Mouse (Mus musculus) CH12.LX (cell line): ENCODE results near the gene Nfatc2ip. TPM values are rescaled to one million over a fixed set of nuclear protein-coding genes. Genes with fewer than 3 reads are reported as not detected.

ENCODE experiments used
- DNase-seq: peaks from one replicate; pipeline ENCODE4 v3.0.0-alpha.2; 2013; ENCODE audit errors: extremely low read depth
- H3K27ac ChIP-seq: 2 replicates; pipeline ENCODE4 v1.5.1; 2012; ENCODE audit warnings: low read depth, mild to moderate bottlenecking, control low read depth, moderate library complexity; ENCODE audit not compliant: insufficient read depth
- H3K27me3 ChIP-seq: replicated peaks from 2 replicates; pipeline ENCODE3; 2012; ENCODE audit warnings: inconsistent platforms
- H3K36me3 ChIP-seq, 2 experiments: replicated peaks in 1 of 2; 2 replicates each; pipeline versions ENCODE3 to v1.6.1; 2012; ENCODE audit warnings: inconsistent platforms in 1 of 2, low read length in 1 of 2, mild to moderate bottlenecking in 1 of 2, mixed read lengths in 1 of 2, moderate library complexity in 1 of 2; ENCODE audit not compliant: control insufficient read depth in 1 of 2, insufficient read depth in 1 of 2
- H3K4me1 ChIP-seq, 2 experiments: 2 replicates each; pipeline ENCODE4 v1.6.1; 2012; ENCODE audit warnings: inconsistent platforms in 1 of 2, moderate library complexity in 1 of 2; ENCODE audit not compliant: insufficient read depth in 2 of 2, control insufficient read depth in 1 of 2
- H3K4me2 ChIP-seq: 2 replicates; pipeline ENCODE4 v1.6.1; 2012; ENCODE audit warnings: low read depth, mild to moderate bottlenecking, control low read depth; ENCODE audit not compliant: poor library complexity, insufficient read depth, severe bottlenecking
- H3K4me3 ChIP-seq, 3 experiments: fragments of 150-350 bp in 1 of 3; sonication (generic) in 1 of 3; replicated peaks in 1 of 3; 2 replicates each; pipeline versions ENCODE3 to v1.5.1; 2011 to 2012; ENCODE audit warnings: low read depth in 2 of 3, low read length in 2 of 3, mild to moderate bottlenecking in 2 of 3, moderate library complexity in 2 of 3, control low read depth in 1 of 3, improper control_type of control experiment in 1 of 3, inconsistent platforms in 1 of 3, mixed read lengths in 1 of 3; ENCODE audit not compliant: poor library complexity in 1 of 3
- H3K79me2 ChIP-seq: replicated peaks from 2 replicates; pipeline ENCODE4 v1.6.1; 2012; ENCODE audit warnings: mild to moderate bottlenecking, moderate library complexity; ENCODE audit not compliant: control insufficient read depth, poor library complexity, insufficient read depth, severe bottlenecking; ENCODE audit errors: extremely low read depth
- H3K9ac ChIP-seq: 2 replicates; pipeline ENCODE4 v1.6.1; 2012; ENCODE audit warnings: low read depth, mild to moderate bottlenecking, control low read depth, moderate library complexity; ENCODE audit not compliant: insufficient read depth
- H3K9me3 ChIP-seq: replicated peaks from 2 replicates; pipeline ENCODE3; 2012; ENCODE audit warnings: low read length, inconsistent platforms, mixed read lengths
- CHD2 ChIP-seq: IDR thresholded peaks from 2 replicates; pipeline ENCODE4 v1.6.1; 2011; ENCODE audit warnings: low read length, improper control_type of control experiment
- GABPA ChIP-seq: IDR thresholded peaks from 2 replicates; pipeline ENCODE4 v1.6.1; 2012; ENCODE audit warnings: low read depth, low read length, improper control_type of control experiment, inconsistent platforms; ENCODE audit not compliant: insufficient replicate concordance
- JUN ChIP-seq: IDR thresholded peaks from 2 replicates; pipeline ENCODE4 v1.6.1; 2011; ENCODE audit warnings: low read depth, mild to moderate bottlenecking, low read length, improper control_type of control experiment, moderate library complexity; ENCODE audit not compliant: insufficient read depth
- JUND ChIP-seq: conservative IDR thresholded peaks from 2 replicates; pipeline ENCODE4 v1.6.1; 2011; ENCODE audit warnings: low read depth, low read length, improper control_type of control experiment
- MAX ChIP-seq: IDR thresholded peaks from 2 replicates; pipeline ENCODE4 v1.6.1; 2011; ENCODE audit warnings: low read length, improper control_type of control experiment
- MEF2A ChIP-seq: IDR thresholded peaks from 2 replicates; pipeline ENCODE4 v1.6.1; 2014; ENCODE audit warnings: low read depth, mild to moderate bottlenecking, inconsistent platforms, low read length, improper control_type of control experiment, borderline replicate concordance
- RAD21 ChIP-seq: IDR thresholded peaks from 2 replicates; pipeline ENCODE4 v1.6.1; 2011; ENCODE audit warnings: low read depth, mild to moderate bottlenecking, low read length, improper control_type of control experiment, moderate library complexity
- RCOR1 ChIP-seq: conservative IDR thresholded peaks from 2 replicates; pipeline ENCODE4 v1.6.1; 2012; ENCODE audit warnings: low read depth, mild to moderate bottlenecking, inconsistent platforms, low read length, improper control_type of control experiment
- SIN3A ChIP-seq: IDR thresholded peaks from 2 replicates; pipeline ENCODE4 v1.6.1; 2012; ENCODE audit warnings: low read length, improper control_type of control experiment, inconsistent platforms
- SMC3 ChIP-seq: IDR thresholded peaks from 2 replicates; pipeline ENCODE4 v1.6.1; 2011; ENCODE audit warnings: low read depth, low read length, improper control_type of control experiment
- USF1 ChIP-seq: IDR thresholded peaks from 2 replicates; pipeline ENCODE4 v1.6.1; 2014; ENCODE audit warnings: low read depth, mild to moderate bottlenecking, inconsistent platforms, low read length, improper control_type of control experiment
- USF2 ChIP-seq: conservative IDR thresholded peaks from 2 replicates; pipeline ENCODE4 v1.6.1; 2011; ENCODE audit warnings: low read depth, low read length, improper control_type of control experiment
- ZNF384 ChIP-seq: IDR thresholded peaks from 2 replicates; pipeline ENCODE4 v1.6.1; 2012; ENCODE audit warnings: low read depth, low read length, improper control_type of control experiment, inconsistent platforms
- dilution Hi-C: fragments of 300-500 bp; cut with MboI; formaldehyde crosslinking; loops from 2 replicates; pipeline ENCODE4 v1.14.3; 2020; ENCODE audit warnings: low sequenced_read_pairs; ENCODE audit not compliant: extremely low pct_unique_long_range_greater_than_20kb, extremely low pct_ligation_motif_present
- in situ Hi-C: fragments of 300-500 bp; cut with MboI; formaldehyde crosslinking; loops from 3 replicates; pipeline ENCODE4 v1.14.3; 2019; ENCODE audit warnings: low sequenced_read_pairs, low pct_ligation_motif_present, low pct_unique_long_range_greater_than_20kb, mixed read lengths
- polyA plus RNA-seq: library from polyadenylated mRNA; unstranded; fragments of >175 nt; gene quantifications from 2 replicates; pipeline ENCODE4 v1.2.1, GENCODE M21; 2012; ENCODE audit warnings: low read depth; ENCODE audit not compliant: insufficient read length
- total RNA-seq, 2 experiments: library from RNA; depleted of rRNA; stranded (reverse); fragments of 300-350 nt in 1 of 2; fragments of >200 nt in 1 of 2; gene quantifications; 2 replicates each; pipeline ENCODE4 v1.2.3; 2012 to 2014

Gene Nfatc2ip
- total and polyA plus RNA-seq, 3 experiments = 7.8 to 15.0 (median 13.9) TPM

DNA sequence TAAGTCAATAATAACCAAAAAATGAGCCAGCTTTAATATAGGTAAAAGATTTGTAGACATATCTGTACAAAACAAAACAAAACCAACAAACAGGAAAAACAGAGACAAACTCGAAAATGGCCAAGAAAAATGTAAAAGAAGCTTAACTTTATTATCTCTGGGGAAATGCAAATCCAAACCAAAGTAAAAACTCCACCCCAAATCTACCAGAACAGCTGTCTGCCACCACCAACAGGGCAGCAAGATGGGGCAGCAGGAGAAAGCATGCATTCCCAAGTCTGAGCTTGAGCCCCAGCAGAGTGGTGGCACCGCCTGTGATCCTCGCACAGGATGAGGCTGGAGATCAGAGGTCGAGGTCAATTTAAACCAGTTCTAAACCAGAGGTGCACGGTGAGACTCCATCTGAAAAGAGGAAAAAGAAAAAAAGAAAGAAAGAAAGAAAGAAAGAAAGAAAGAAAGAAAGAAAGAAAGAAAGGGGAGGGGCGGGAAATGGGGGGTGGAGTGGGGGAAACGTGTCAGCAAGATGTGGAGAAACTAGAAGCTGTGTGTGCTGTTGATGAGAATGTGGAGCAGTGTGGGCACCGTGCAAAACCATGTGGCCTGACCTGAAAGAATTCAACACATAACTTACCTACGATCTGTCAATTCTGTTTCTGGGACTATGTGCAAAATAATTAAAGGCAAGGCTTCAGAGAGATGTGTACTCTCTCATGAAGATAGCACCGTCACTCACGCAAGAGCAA, 43.1 kb downstream of the Nfatc2ip start:
- Histone ChIP-seq H3K4me3 (no peak overlapping the region), H3K4me1 (peaks cover 2 to 7% of the 10 kb centered on the region in 2 experiments; a peak in 3 of 4 replicates), H3K27ac (no peak overlapping the region), H3K9ac (no peak overlapping the region)
- in situ Hi-C loops = loop anchor here (25.0 kb wide), 1 partner anchor 91 kb away; the partner anchor contains the start of gene Sbk1
- TF ChIP-seq RAD21 = no peak
- TF ChIP-seq ZNF384 = no peak
- TF ChIP-seq, all 38 proteins: peak for 0
- Histone ChIP-seq H3K36me3 (no peaks in the 10 kb centered on the region), H3K4me2 (peak overlapping the region; percentile 29; the same call in 1 of the 2 replicates), H3K27me3 (peaks cover 6% of the 10 kb centered on the region), H3K79me2 (no peaks in the 10 kb centered on the region), H3K9me3 (no peaks in the 10 kb centered on the region)
- dilution Hi-C loops = no loop called here
- DNase-seq = no peak

DNA sequence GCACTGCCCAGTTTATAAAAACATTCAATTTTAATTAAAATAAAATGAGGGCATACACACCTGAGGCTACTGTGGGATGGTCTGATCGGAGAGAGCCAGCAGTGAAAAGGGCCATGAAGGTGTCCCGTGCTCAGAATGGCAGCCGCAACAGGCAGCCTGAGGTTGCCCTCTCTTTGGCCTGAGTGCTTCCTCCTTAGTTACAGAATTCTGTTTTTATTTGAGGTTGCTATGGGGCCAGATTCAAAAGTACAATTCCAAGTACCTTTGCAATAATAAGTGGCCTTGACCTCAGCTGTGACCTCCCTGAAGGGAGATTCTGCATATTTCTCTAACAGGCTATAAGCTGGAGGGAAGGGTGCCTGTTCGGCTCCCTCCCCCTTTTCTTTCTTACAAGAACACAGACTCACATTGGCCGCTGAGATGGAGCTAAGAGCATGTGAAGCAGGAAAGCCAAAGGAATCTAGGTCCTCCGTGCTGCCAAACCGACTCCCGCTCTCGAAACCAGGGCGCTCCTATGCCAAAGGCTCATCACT, 45.1 kb downstream of the Nfatc2ip start:
- H3K4me3 ChIP-seq = no peak overlapping the region
- H3K27ac ChIP-seq = no peak overlapping the region
- dilution Hi-C loops = no loop called here
- DNase-seq = no peak
- in situ Hi-C loops = loop anchor here (25.0 kb wide), 1 partner anchor 89 kb away; the partner anchor contains the start of gene Sbk1
- H3K9me3 ChIP-seq = no peaks in the 10 kb centered on the region
- H3K36me3 ChIP-seq = no peaks in the 10 kb centered on the region
- H3K4me1 ChIP-seq = peaks cover 2 to 7% of the 10 kb centered on the region in 2 experiments; a peak in 3 of 4 replicates
- peaks cover 7% of the 10 kb centered on the region for H3K27me3 ChIP-seq
- no peak overlapping the region for H3K4me2 ChIP-seq
- TF ChIP-seq SMC3 = no peak
- TF ChIP-seq JUND = no peak
- TF ChIP-seq SIN3A = no peak
- TF ChIP-seq ZNF384 = no peak
- TF ChIP-seq USF2 = no peak
- no peak for TF ChIP-seq GABPA
- no peak for TF ChIP-seq JUN
- TF ChIP-seq USF1 = no peak
- TF ChIP-seq CHD2 = no peak
- no peak for TF ChIP-seq RCOR1
- no peak for TF ChIP-seq MAX
- TF ChIP-seq MEF2A = no peak
- no peak overlapping the region for H3K9ac ChIP-seq
- no peaks in the 10 kb centered on the region for H3K79me2 ChIP-seq
